Mouse (Mus musculus) embryo, embryonic 10.5 days (tissue): ENCODE data around the gene Ptprr.

Experiments
- DNase-seq: peaks from one replicate; pipeline ENCODE4 v3.0.0-alpha.2; 2015; ENCODE audit warnings: low spot score

Gene Ptprr

GRCm38 (mm10) chr10:116196596-116197415, 178.8 kb downstream of the Ptprr start:
- peak; percentile 58 for DNase-seq

GRCm38 (mm10) chr10:116197416-116197939, 179.5 kb downstream of the Ptprr start:
- peak; percentile 92 for DNase-seq

- DNase-seq = peak; percentile 73
These were observed 181.0 kb downstream of the Ptprr start for GRCm38 (mm10) chr10:116199035-116199434.

GRCm38 (mm10) chr10:116201542-116201941, 183.5 kb downstream of the Ptprr start:
- no peak for DNase-seq

- DNase-seq = peak; percentile 26
These were observed 187.8 kb downstream of the Ptprr start for GRCm38 (mm10) chr10:116205580-116206358.

GRCm38 (mm10) chr10:116206449-116206848, 188.4 kb downstream of the Ptprr start:
- DNase-seq = no peak

- DNase-seq = peak; percentile 80
These were observed 190.1 kb downstream of the Ptprr start for GRCm38 (mm10) chr10:116207987-116208726.

GRCm38 (mm10) chr10:116208727-116209115, 190.7 kb downstream of the Ptprr start:
- peak; percentile 6 for DNase-seq

- DNase-seq = peak; percentile 23
These were observed 194.1 kb downstream of the Ptprr start for GRCm38 (mm10) chr10:116212127-116212526.

GRCm38 (mm10) chr10:116220336-116221118, 202.5 kb downstream of the Ptprr start:
- no peak for DNase-seq

- no peak for DNase-seq
These were observed 217.3 kb downstream of the Ptprr start for GRCm38 (mm10) chr10:116235299-116235698.

GRCm38 (mm10) chr10:116242200-116242599, 224.2 kb downstream of the Ptprr start:
- DNase-seq = no peak

GRCm38 (mm10) chr10:116243373-116243772, 225.4 kb downstream of the Ptprr start:
- no peak for DNase-seq

- no peak for DNase-seq
These were observed 227.6 kb downstream of the Ptprr start for GRCm38 (mm10) chr10:116245632-116246031.

- DNase-seq = no peak
These were observed 234.7 kb downstream of the Ptprr start for GRCm38 (mm10) chr10:116252668-116253067.

- DNase-seq = no peak
These were observed 236.0 kb downstream of the Ptprr start for GRCm38 (mm10) chr10:116253972-116254371.

GRCm38 (mm10) chr10:116259298-116259697, 241.3 kb downstream of the Ptprr start:
- DNase-seq = no peak

GRCm38 (mm10) chr10:116260658-116261433, 242.8 kb downstream of the Ptprr start:
- DNase-seq = peak; percentile 24

- DNase-seq = no peak
These were observed 243.5 kb downstream of the Ptprr start for GRCm38 (mm10) chr10:116261559-116261958.

GRCm38 (mm10) chr10:116264521-116264920, 246.5 kb downstream of the Ptprr start:
- no peak for DNase-seq
